Mouse (Mus musculus) thymus, adult 2 months (tissue): ENCODE results near the gene Iqsec3. TPM values are rescaled to one million over a fixed set of nuclear protein-coding genes. Genes with fewer than 3 reads are reported as not detected.

Experiments
- DNase-seq: peaks from one replicate; pipeline ENCODE4 v3.0.0; 2021
- H3K27ac ChIP-seq: fragments of 200-500 bp; 2 replicates; pipeline ENCODE4 v1.5.1; 2012; ENCODE audit warnings: low read length, control low read depth; ENCODE audit not compliant: control insufficient read depth, insufficient read depth
- H3K27me3 ChIP-seq: fragments of 200-500 bp; 2 replicates; pipeline ENCODE4 v1.6.1; 2012; ENCODE audit warnings: mild to moderate bottlenecking, low read length, moderate library complexity, mixed read lengths; ENCODE audit not compliant: control insufficient read depth, insufficient read depth
- H3K36me3 ChIP-seq: fragments of 200-500 bp; 2 replicates; pipeline ENCODE4 v1.6.1; 2012; ENCODE audit warnings: mild to moderate bottlenecking, low read length, moderate library complexity; ENCODE audit not compliant: control insufficient read depth, insufficient read depth
- H3K4me1 ChIP-seq: fragments of 200-500 bp; replicated peaks from 2 replicates; pipeline ENCODE4 v1.6.1; 2012; ENCODE audit warnings: low read length; ENCODE audit not compliant: control insufficient read depth, insufficient read depth
- H3K4me3 ChIP-seq: fragments of 200-500 bp; 2 replicates; pipeline ENCODE4 v1.5.1; 2012; ENCODE audit warnings: mild to moderate bottlenecking, low read length, control low read depth, moderate library complexity; ENCODE audit not compliant: control insufficient read depth, insufficient read depth
- CTCF ChIP-seq: fragments of 200-500 bp; IDR thresholded peaks from 2 replicates; pipeline ENCODE4 v1.5.1; 2012; ENCODE audit warnings: mild to moderate bottlenecking, control low read depth, low read length, moderate library complexity, borderline replicate concordance; ENCODE audit not compliant: control insufficient read depth, poor library complexity, insufficient read depth; ENCODE audit errors: extremely low read depth
- POLR2A ChIP-seq: fragments of 200-500 bp; IDR thresholded peaks from 2 replicates; pipeline ENCODE4 v1.6.1; 2012; ENCODE audit warnings: mild to moderate bottlenecking, low read length, control low read depth, moderate library complexity; ENCODE audit not compliant: control insufficient read depth, poor library complexity, insufficient read depth; ENCODE audit errors: extremely low read depth
- WGBS: fragments of 180-500 bp; shearing (Covaris S2); methylation state at CpG from one replicate; pipeline ENCODE4 v1.1.7; 2018; 5-methylcytosine and 5-hydroxymethylcytosine counted together
- polyA plus RNA-seq: library from polyadenylated mRNA; depleted of rRNA; stranded (reverse); fragments of >200 nt; gene quantifications from 2 replicates; pipeline ENCODE4 v1.2.3, GENCODE M21; 2012; rRNA removed

Gene Iqsec3
- polyA plus RNA-seq: 0.09 and 0.19 TPM in 2 replicates

DNA sequence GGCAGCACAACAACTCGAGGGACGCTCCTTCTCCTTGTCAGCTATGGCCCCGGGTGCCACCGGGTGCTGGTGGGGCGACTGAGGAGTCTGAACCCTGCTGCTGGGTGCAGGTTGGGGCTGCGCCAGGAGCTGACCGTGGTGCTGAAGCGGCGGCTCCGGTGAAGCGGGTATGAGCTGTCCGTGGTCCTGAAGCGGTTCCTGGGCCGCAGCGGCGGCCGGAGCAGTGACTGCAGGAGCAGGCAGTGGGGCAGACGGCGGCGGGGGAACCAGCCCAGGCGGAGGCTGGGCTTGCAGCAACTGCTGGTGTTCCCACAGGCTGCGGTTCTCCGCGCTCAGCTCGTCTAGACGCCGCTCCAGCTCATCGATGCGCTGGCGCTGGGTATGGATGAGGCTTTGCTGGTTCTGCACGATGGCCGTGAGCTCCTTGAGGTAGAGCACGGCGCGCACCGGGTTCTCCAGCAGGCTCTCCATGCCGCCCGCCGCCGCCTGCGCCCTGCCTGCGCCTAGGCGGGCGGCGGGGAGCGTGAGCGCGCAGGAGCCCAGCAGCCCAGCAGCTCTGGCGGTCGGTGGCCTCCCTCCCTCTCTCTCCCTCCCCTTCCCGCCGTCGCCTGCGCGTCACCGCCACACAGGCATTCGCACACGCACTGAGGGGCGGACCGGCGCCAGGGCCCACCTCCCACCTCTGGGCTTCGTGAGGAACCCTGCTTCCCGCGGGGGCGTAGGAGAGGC lies at the start of gene Iqsec3:
Gene Iqsec3, minus strand, starts transcription at position 586 of the 729 bp plus-strand sequence.
- 6% methylated on average over 65 of the region's 65 CpGs for WGBS
- TF ChIP-seq CTCF (peak; percentile 45; the same call in 1 of the 2 replicates), POLR2A (no peak)
- no peak within 1 kb of the TSS for H3K27ac ChIP-seq
- no peaks in the 10 kb centered on the region for H3K36me3 ChIP-seq
- H3K4me3 ChIP-seq: no peak within 1 kb of the TSS
- no peaks in the 10 kb centered on the region for H3K4me1 ChIP-seq
- DNase-seq: peak; percentile 82
- no peaks in the 10 kb centered on the region for H3K27me3 ChIP-seq

DNA sequence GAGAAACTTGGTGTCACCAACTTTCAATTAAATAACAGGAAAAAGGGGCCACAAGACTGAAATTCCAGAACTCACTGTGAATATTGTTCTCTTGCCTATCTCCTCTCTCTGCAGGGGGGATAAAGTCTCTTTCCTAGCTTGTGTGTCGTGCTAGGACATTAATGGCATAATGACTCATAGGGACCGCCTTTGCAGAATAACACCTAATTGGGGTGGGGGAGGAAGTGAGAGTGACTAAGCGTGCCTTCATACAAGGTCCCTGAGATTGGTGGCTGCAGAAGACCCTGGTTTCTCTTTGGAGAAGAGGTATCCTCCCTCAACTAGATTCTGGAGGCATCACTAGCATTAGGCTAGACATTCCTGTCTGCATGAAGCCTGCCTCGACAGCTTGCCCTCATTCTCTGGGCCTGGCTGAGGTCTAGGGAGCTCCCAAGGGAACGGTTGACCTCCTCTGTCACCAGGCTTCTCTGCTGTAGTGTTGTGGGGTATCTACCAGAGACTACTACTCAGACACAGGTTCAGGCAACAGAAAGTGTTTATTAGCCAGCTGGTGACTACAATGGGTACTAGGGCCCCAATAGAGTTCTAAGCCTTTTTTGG lies 48.7 kb upstream of the Iqsec3 start:
- no peaks in the 10 kb centered on the region for H3K36me3 ChIP-seq
- H3K4me1 ChIP-seq: no peaks in the 10 kb centered on the region
- 62% methylated on average over 5 of the region's 5 CpGs for WGBS
- H3K4me3 ChIP-seq: no peak overlapping the region
- TF ChIP-seq POLR2A: no peak
- TF ChIP-seq CTCF: no peak
- no peak for DNase-seq
- no peak overlapping the region for H3K27ac ChIP-seq
- no peaks in the 10 kb centered on the region for H3K27me3 ChIP-seq

DNA sequence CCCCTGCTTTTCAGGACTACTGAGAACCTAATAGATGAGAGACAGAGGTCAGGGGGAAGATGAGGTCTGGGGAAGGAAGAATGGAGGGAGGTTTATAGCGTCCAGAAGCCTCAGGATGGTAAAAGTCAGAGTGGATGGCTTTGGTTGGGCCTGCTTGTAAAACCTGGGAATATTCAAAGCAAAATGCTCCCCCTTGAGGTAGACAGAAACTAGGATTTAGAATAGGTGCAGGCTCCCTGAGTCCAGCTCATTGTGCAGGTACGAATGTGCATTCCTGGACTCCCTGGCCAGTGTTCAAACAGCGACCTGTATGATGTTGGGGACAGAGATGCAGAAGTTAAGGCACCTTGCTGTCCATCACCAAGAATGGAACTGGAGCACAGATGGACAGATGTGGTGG lies 47.6 kb upstream of the Iqsec3 start:
- WGBS: 83% methylated on average over 3 of the region's 3 CpGs
- TF ChIP-seq POLR2A: no peak
- no peak for TF ChIP-seq CTCF
- Histone ChIP-seq H3K27ac (no peak overlapping the region), H3K36me3 (no peaks in the 10 kb centered on the region), H3K27me3 (no peaks in the 10 kb centered on the region), H3K4me3 (no peak overlapping the region), H3K4me1 (no peaks in the 10 kb centered on the region)
- no peak for DNase-seq

DNA sequence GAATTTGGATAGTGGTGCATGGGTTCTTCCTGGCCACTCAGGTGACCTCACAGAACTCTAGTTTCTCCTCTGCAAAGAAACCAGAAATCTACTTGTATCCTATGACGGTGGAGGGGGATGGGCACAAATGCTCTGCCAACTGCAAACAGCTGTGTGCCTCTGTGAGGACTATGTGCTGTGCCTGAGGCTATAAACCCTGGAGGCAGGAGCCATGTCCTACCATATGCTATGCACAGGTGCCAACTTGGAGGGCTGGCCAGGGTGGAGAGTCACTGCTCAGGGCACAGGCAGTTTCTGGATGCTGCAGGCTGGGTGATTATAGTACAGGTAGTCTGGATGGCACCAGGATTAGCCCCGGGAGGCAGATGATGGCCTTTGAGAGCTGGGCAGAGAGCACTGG lies 46.4 kb upstream of the Iqsec3 start:
- WGBS: 82% methylated on average over 2 of the region's 2 CpGs
- no peaks in the 10 kb centered on the region for H3K4me1 ChIP-seq
- H3K27me3 ChIP-seq: no peaks in the 10 kb centered on the region
- H3K27ac ChIP-seq: no peak overlapping the region
- H3K4me3 ChIP-seq: no peak overlapping the region
- no peak for DNase-seq
- no peak for TF ChIP-seq POLR2A
- TF ChIP-seq CTCF: no peak
- no peaks in the 10 kb centered on the region for H3K36me3 ChIP-seq

DNA sequence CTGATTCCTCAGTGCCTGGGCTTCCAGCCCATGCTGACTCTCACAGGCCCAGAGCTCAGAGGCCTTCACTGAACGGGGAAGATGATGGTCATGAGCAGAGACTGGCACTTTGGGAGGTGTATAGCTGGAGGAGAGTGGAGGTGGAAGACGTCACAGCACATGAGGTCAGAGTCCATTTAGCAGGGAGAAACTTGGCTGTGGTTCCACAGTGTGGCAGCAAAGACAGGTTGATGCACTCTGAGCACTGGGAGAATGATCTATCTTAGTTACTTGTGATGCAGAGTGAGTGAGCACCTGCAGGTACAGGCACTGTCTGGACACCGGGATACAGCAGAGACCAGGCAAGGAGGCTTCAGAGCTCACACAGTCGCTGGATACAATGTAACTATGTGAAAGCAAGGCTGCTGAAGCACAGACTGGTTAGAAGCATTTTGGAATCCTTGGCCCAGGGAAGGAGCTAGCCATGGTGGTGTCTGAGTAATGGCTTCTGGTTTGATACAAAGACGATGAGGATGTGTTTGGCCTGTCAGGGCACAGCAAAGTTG lies 45.9 kb upstream of the Iqsec3 start:
- no peak overlapping the region for H3K4me3 ChIP-seq
- TF ChIP-seq POLR2A (no peak), CTCF (no peak)
- DNase-seq: no peak
- 74% methylated on average over 5 of the region's 5 CpGs for WGBS
- no peaks in the 10 kb centered on the region for H3K36me3 ChIP-seq
- no peaks in the 10 kb centered on the region for H3K27me3 ChIP-seq
- no peaks in the 10 kb centered on the region for H3K4me1 ChIP-seq
- H3K27ac ChIP-seq: no peak overlapping the region

DNA sequence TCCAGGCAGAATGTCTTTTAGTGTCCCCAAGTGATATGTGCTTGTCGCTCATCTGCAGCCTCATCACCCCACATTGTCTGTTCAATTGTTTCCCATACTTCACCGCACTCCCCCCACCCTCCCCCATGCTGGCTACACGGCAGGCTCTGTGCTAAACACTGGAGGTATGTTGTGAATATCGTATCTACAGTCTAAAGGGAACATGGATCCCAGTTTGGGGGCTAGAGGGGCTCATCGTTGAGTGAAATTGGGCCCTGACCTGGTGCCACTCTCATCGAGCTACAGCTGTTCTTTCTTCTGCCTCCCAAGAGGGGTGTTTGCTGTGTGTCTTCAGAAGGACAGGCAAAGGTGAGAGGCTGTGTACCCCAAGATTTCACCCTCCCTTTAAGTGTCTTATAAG lies 44.2 kb upstream of the Iqsec3 start:
- H3K36me3 ChIP-seq: no peaks in the 10 kb centered on the region
- H3K4me3 ChIP-seq: no peak overlapping the region
- DNase-seq: no peak
- 86% methylated on average over 6 of the region's 6 CpGs for WGBS
- H3K27ac ChIP-seq: no peak overlapping the region
- H3K27me3 ChIP-seq: no peaks in the 10 kb centered on the region
- no peak for TF ChIP-seq POLR2A
- no peak for TF ChIP-seq CTCF
- H3K4me1 ChIP-seq: no peaks in the 10 kb centered on the region

DNA sequence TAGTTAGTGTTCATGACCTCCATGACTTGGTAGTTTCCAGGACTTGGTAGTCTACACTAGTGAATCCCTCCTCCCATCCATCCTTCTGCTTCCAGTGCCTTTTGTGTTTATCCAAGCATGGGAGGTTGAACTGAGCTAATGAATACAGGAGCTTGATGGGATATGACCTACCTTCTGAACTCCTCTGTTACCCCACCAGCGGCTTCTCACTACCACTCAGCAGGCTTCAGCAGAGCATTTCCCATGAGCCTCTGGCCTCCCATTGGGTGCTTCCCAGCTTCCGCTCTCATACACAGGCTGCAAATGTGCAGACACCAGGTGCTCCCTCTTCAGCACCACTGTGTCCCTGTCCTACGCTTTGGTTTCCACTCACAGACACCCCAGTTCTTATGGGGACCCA lies 36.9 kb upstream of the Iqsec3 start:
- TF ChIP-seq POLR2A: no peak
- TF ChIP-seq CTCF: no peak
- Histone ChIP-seq H3K36me3 (no peaks in the 10 kb centered on the region), H3K4me3 (no peak overlapping the region), H3K27me3 (no peaks in the 10 kb centered on the region), H3K27ac (no peak overlapping the region), H3K4me1 (no peaks in the 10 kb centered on the region)
- no peak for DNase-seq
- 91% methylated on average over 3 of the region's 3 CpGs for WGBS
